Mouse (Mus musculus): ENCODE results near the gene Med4.

Med4 gene

GRCm38 (mm10) chr14:73535641-73536040, 25.8 kb downstream of the Med4 start:
- CTCF ChIA-PET, result interaction anchor here in 1 of 4 experiments (1.0 kb wide), 1 partner anchor 10 kb away, joined by 3 read pairs; the partner anchor contains the start of gene Sucla2
- POLR2A ChIA-PET, result no interaction called here

- POLR2A ChIA-PET, result no interaction called here
Observed at GRCm38 (mm10) chr14:73543781-73544180, 34.0 kb downstream of the Med4 start.

GRCm38 (mm10) chr14:73547034-73547433, 37.2 kb downstream of the Med4 start:
- ChIA-PET POLR2A (interaction anchor here in 2 of 4 experiments (1.2 to 1.6 kb wide), 2 partner anchors 16 to 22 kb away, joined by 4 to 6 read pairs; partner anchors contain the start of gene Sucla2 (in 1 of the 2)), CTCF (no interaction called here)

More at GRCm38 (mm10) chr14:73543781-73544180, 34.0 kb downstream of the Med4 start:
- CTCF ChIA-PET, result no interaction called here

GRCm38 (mm10) chr14:73548051-73548450, 38.2 kb downstream of the Med4 start, which contains the start of gene Nudt15:
Gene Nudt15, minus strand, starts transcription at chr14:73548242.
- POLR2A ChIA-PET, result no interaction called here
- CTCF ChIA-PET, result interaction anchor here in 1 of 4 experiments (1.2 kb wide), 1 partner anchor 23 kb away, joined by 4 read pairs; the partner anchor contains the start of gene Sucla2

- ChIA-PET POLR2A (interaction anchor here in 1 of 4 experiments (1.6 kb wide), 1 partner anchor 13 kb away, joined by 5 read pairs; no protein-coding TSS in a partner anchor), CTCF (no interaction called here)
Observed at GRCm38 (mm10) chr14:73550291-73550690, 40.5 kb downstream of the Med4 start.

- CTCF ChIA-PET, result interaction anchor here in 1 of 4 experiments (1.5 kb wide), 1 partner anchor 26 kb away, joined by 7 read pairs; the partner anchor contains the start of gene Sucla2
- POLR2A ChIA-PET, result interaction anchor here in 1 of 4 experiments (1.6 kb wide), 1 partner anchor 13 kb away, joined by 5 read pairs; no protein-coding TSS in a partner anchor
Observed at GRCm38 (mm10) chr14:73550732-73551131, 40.9 kb downstream of the Med4 start.

- ChIA-PET POLR2A (interaction anchor here in 2 of 4 experiments (1.0 to 1.3 kb wide), 2 partner anchors 23 to 26 kb away, joined by 3 to 4 read pairs; partner anchors contain the start of gene Sucla2 (in 1 of the 2)), CTCF (interaction anchor here in 2 of 4 experiments (1.1 to 1.5 kb wide), 2 partner anchors 26 to 37 kb away, joined by 3 to 7 read pairs; partner anchors contain the start of gene Sucla2 (in 1 of the 2))
Observed at GRCm38 (mm10) chr14:73551164-73551563, 41.3 kb downstream of the Med4 start.

GRCm38 (mm10) chr14:73552341-73553121, 42.7 kb downstream of the Med4 start:
- CTCF ChIA-PET, result interaction anchor here in 2 of 4 experiments (1.1 to 1.5 kb wide), 3 partner anchors 28 to 43 kb away, joined by 3 to 7 read pairs (median 3); partner anchors contain the start of genes Med4 (in 1 of the 2) and Sucla2 (in 1 of the 2)
- POLR2A ChIA-PET, result interaction anchor here (0.7 to 2.4 kb wide), 9 partner anchors 11 to 168 kb away, joined by 3 to 8 read pairs (median 3); partner anchors contain the start of genes Itm2b (in 1 of the 4) and Sucla2 (in 1 of the 4)

GRCm38 (mm10) chr14:73553122-73553696, 43.4 kb downstream of the Med4 start:
- POLR2A ChIA-PET, result interaction anchor here in 3 of 4 experiments (1.0 to 2.4 kb wide), 5 partner anchors 10 to 28 kb away, joined by 3 to 8 read pairs (median 4); partner anchors contain the start of gene Sucla2 (in 1 of the 3)
- CTCF ChIA-PET, result no interaction called here
